Mouse (Mus musculus) intestine, embryonic 15.5 days (tissue): ENCODE data around the gene Clasrp. TPM values are rescaled to one million over a fixed set of nuclear protein-coding genes. Genes with fewer than 3 reads are reported as not detected.

ENCODE experiments used
- ATAC-seq: fragments of 200-750 bp; cut with Nextera tagmentation; 2 replicates; pipeline ENCODE4 v1.8.0; 2017; ENCODE audit warnings: moderate TSS enrichment, moderate library complexity
- H3K27ac ChIP-seq: fragments of 300-500 bp; sonication (generic); 2 replicates; pipeline ENCODE4 v1.5.1; 2015; ENCODE audit warnings: mild to moderate bottlenecking, inconsistent platforms
- H3K27me3 ChIP-seq: fragments of 300-500 bp; sonication (generic); replicated peaks from 2 replicates; pipeline ENCODE4 v1.6.1; 2015; ENCODE audit warnings: inconsistent platforms
- H3K36me3 ChIP-seq: fragments of 300-500 bp; sonication (generic); 2 replicates; pipeline ENCODE4 v1.6.1; 2015; ENCODE audit warnings: inconsistent platforms
- H3K4me1 ChIP-seq: fragments of 300-500 bp; sonication (generic); replicated peaks from 2 replicates; pipeline ENCODE4 v1.6.1; 2015; ENCODE audit warnings: inconsistent platforms
- H3K4me2 ChIP-seq: fragments of 300-500 bp; sonication (generic); replicated peaks from 2 replicates; pipeline ENCODE4 v1.6.1; 2015; ENCODE audit warnings: mild to moderate bottlenecking, inconsistent platforms
- H3K4me3 ChIP-seq: fragments of 300-500 bp; sonication (generic); replicated peaks from 2 replicates; pipeline ENCODE4 v1.5.1; 2015; ENCODE audit warnings: inconsistent platforms
- H3K9ac ChIP-seq: fragments of 300-500 bp; sonication (generic); 2 replicates; pipeline ENCODE4 v1.6.1; 2015; ENCODE audit warnings: inconsistent platforms
- H3K9me3 ChIP-seq: fragments of 300-500 bp; sonication (generic); 2 replicates; pipeline ENCODE4 v1.6.1; 2016; ENCODE audit warnings: inconsistent platforms
- whole genome bisulfite sequencing: fragments of 180-500 bp; shearing (Covaris S2); methylation state at CpG from one replicate; pipeline ENCODE4 v1.1.7; 2015; 5-methylcytosine and 5-hydroxymethylcytosine counted together
- polyA plus RNA-seq: library from polyadenylated mRNA; unstranded; fragments of >200 nt; fragmentation: Nextera tagmentation; extraction: Ambion mirVana; gene quantifications from 2 replicates; pipeline ENCODE4 v1.2.1, GENCODE M21; 2015

The Clasrp gene
- polyA plus RNA-seq, 1 experiment from 2014 or later, result 38.3 TPM

GRCm38 (mm10) chr7:19542155-19542691 is 62.1 kb downstream of the Clasrp start:
- no peak overlapping the region for H3K4me3 ChIP-seq
- no peak overlapping the region for H3K27ac ChIP-seq
- H3K36me3 ChIP-seq, result no peaks in the 10 kb centered on the region
- no peak overlapping the region for H3K9ac ChIP-seq
- ATAC-seq, result peak; percentile 27; the same call in 1 of the 2 replicates
- no peaks in the 10 kb centered on the region for H3K27me3 ChIP-seq
- H3K9me3 ChIP-seq, result no peaks in the 10 kb centered on the region
- peaks cover 35% of the 10 kb centered on the region for H3K4me1 ChIP-seq
- WGBS, result 61% methylated on average over 8 of the region's 8 CpGs
- H3K4me2 ChIP-seq, result no peak overlapping the region

GRCm38 (mm10) chr7:19541681-19542154 is 62.6 kb downstream of the Clasrp start:
- H3K9ac ChIP-seq, result no peak overlapping the region
- no peak overlapping the region for H3K4me3 ChIP-seq
- no peak overlapping the region for H3K27ac ChIP-seq
- H3K4me1 ChIP-seq, result peaks cover 30% of the 10 kb centered on the region
- no peaks in the 10 kb centered on the region for H3K27me3 ChIP-seq
- WGBS, result 82% methylated on average over 7 of the region's 7 CpGs
- H3K9me3 ChIP-seq, result no peaks in the 10 kb centered on the region
- no peak overlapping the region for H3K4me2 ChIP-seq
- ATAC-seq, result peak; percentile 10; the same call in 1 of the 2 replicates
- no peaks in the 10 kb centered on the region for H3K36me3 ChIP-seq

- Histone ChIP-seq H3K27me3 (no peaks in the 10 kb centered on the region), H3K9ac (no peak overlapping the region), H3K27ac (no peak overlapping the region), H3K9me3 (no peaks in the 10 kb centered on the region), H3K36me3 (no peaks in the 10 kb centered on the region), H3K4me2 (no peak overlapping the region), H3K4me1 (peaks cover 23% of the 10 kb centered on the region), H3K4me3 (no peak overlapping the region)
- WGBS, result 83% methylated on average over 2 of the region's 2 CpGs
- ATAC-seq, result no peak
Observed at GRCm38 (mm10) chr7:19540771-19541566, 63.3 kb downstream of the Clasrp start.

GRCm38 (mm10) chr7:19534676-19535075 is 69.6 kb downstream of the Clasrp start:
- no peak for ATAC-seq
- Histone ChIP-seq H3K9me3 (no peaks in the 10 kb centered on the region), H3K4me3 (no peak overlapping the region), H3K36me3 (peaks cover 40% of the 10 kb centered on the region), H3K4me2 (no peak overlapping the region), H3K4me1 (0 out of 2 replicates have a peak, but pooled peaks cover 8% of the 10 kb centered on the region), H3K27me3 (no peaks in the 10 kb centered on the region), H3K27ac (no peak overlapping the region), H3K9ac (no peak overlapping the region)
- 93% methylated on average over 10 of the region's 10 CpGs for WGBS

GRCm38 (mm10) chr7:19532240-19532639 is 72.0 kb downstream of the Clasrp start:
- H3K4me2 ChIP-seq, result no peak overlapping the region
- 0 out of 2 replicates have a peak, but pooled peaks cover 8% of the 10 kb centered on the region for H3K4me1 ChIP-seq
- no peaks in the 10 kb centered on the region for H3K27me3 ChIP-seq
- H3K9me3 ChIP-seq, result no peaks in the 10 kb centered on the region
- WGBS, result 86% methylated on average over 14 of the region's 14 CpGs
- ATAC-seq, result no peak
- no peak overlapping the region for H3K4me3 ChIP-seq
- H3K9ac ChIP-seq, result no peak overlapping the region
- H3K36me3 ChIP-seq, result peaks cover 41% of the 10 kb centered on the region
- H3K27ac ChIP-seq, result no peak overlapping the region

- no peak overlapping the region for H3K9ac ChIP-seq
- H3K4me2 ChIP-seq, result no peak overlapping the region
- 0 out of 2 replicates have a peak, but pooled peaks cover 8% of the 10 kb centered on the region for H3K4me1 ChIP-seq
- ATAC-seq, result peak; percentile 71
- H3K27ac ChIP-seq, result no peak overlapping the region
- H3K27me3 ChIP-seq, result no peaks in the 10 kb centered on the region
- no peaks in the 10 kb centered on the region for H3K9me3 ChIP-seq
- no peak overlapping the region for H3K4me3 ChIP-seq
- 58% methylated on average over 10 of the region's 10 CpGs for WGBS
- H3K36me3 ChIP-seq, result peaks cover 41% of the 10 kb centered on the region
Observed at GRCm38 (mm10) chr7:19531077-19531476, 73.2 kb downstream of the Clasrp start.

Other genes starting within 250 kb of the Clasrp start
- gene Cd3eap, start 245.0 kb downstream of the Clasrp start, polyA plus RNA-seq, result 21.7 and 23.4 TPM in 2 replicates
- 3.1 and 4.8 TPM in 2 replicates for gene Ppp1r13l, start 244.7 kb downstream of the Clasrp start, polyA plus RNA-seq
- 16.7 and 17.3 TPM in 2 replicates for gene Ercc2, start 222.5 kb downstream of the Clasrp start, polyA plus RNA-seq
- 3.7 and 4.7 TPM in 2 replicates for gene Klc3, start 200.4 kb downstream of the Clasrp start, polyA plus RNA-seq
- 5.1 and 9.0 TPM in 2 replicates for gene Ckm, start 199.7 kb downstream of the Clasrp start, polyA plus RNA-seq
- 5.8 and 6.1 TPM in 2 replicates for gene Mark4, start 145.7 kb downstream of the Clasrp start, polyA plus RNA-seq
- 0.50 and 0.53 TPM in 2 replicates for gene Exoc3l2, start 141.2 kb downstream of the Clasrp start, polyA plus RNA-seq
- gene Bloc1s3, start 96.1 kb downstream of the Clasrp start, polyA plus RNA-seq, result 1.9 and 2.2 TPM in 2 replicates
- 124 and 137 TPM in 2 replicates for gene Trappc6a, start 96.1 kb downstream of the Clasrp start, polyA plus RNA-seq
- 0.10 and 0.11 TPM in 2 replicates for gene Nkpd1, start 86.6 kb downstream of the Clasrp start, polyA plus RNA-seq
- 18.3 and 21.8 TPM in 2 replicates for gene Ppp1r37, start 41.4 kb downstream of the Clasrp start, polyA plus RNA-seq
- 0.63 and 0.95 TPM in 2 replicates for gene Zfp296, start 27.2 kb downstream of the Clasrp start, polyA plus RNA-seq
- gene Gemin7, start 26.9 kb downstream of the Clasrp start, polyA plus RNA-seq, result 131 and 140 TPM in 2 replicates
- gene Relb, start 25.0 kb upstream of the Clasrp start, polyA plus RNA-seq, result 8.0 and 8.6 TPM in 2 replicates
- gene Clptm1, start 60.5 kb upstream of the Clasrp start, polyA plus RNA-seq, result 77.2 and 85.6 TPM in 2 replicates
- gene Apoc2, start 73.5 kb upstream of the Clasrp start, polyA plus RNA-seq, result 164 and 258 TPM in 2 replicates
- 0.71 and 1.2 TPM in 2 replicates for gene Gm44805, start 76.9 kb upstream of the Clasrp start, polyA plus RNA-seq
- gene Apoc4, start 77.0 kb upstream of the Clasrp start, polyA plus RNA-seq, result 4.7 and 7.0 TPM in 2 replicates
- 27.1 and 34.7 TPM in 2 replicates for gene Apoc1, start 88.2 kb upstream of the Clasrp start, polyA plus RNA-seq
- gene Apoe, start 94.7 kb upstream of the Clasrp start, polyA plus RNA-seq, result 296 and 325 TPM in 2 replicates
- gene Tomm40, start 111.0 kb upstream of the Clasrp start, polyA plus RNA-seq, result 208 and 215 TPM in 2 replicates
- gene Nectin2, start 146.0 kb upstream of the Clasrp start, polyA plus RNA-seq, result 148 and 154 TPM in 2 replicates
- 76.9 and 79.4 TPM in 2 replicates for gene Bcam, start 166.5 kb upstream of the Clasrp start, polyA plus RNA-seq
- gene Cblc, start 192.3 kb upstream of the Clasrp start, polyA plus RNA-seq, result 24.5 and 26.4 TPM in 2 replicates
- 13.3 and 13.9 TPM in 2 replicates for gene Bcl3, start 218.3 kb upstream of the Clasrp start, polyA plus RNA-seq
- gene Gm19345, start 247.5 kb upstream of the Clasrp start, polyA plus RNA-seq, result 0.14 and 0.16 TPM in 2 replicates